Mouse (Mus musculus) small intestine, adult 2 months (tissue): ENCODE data around the gene Jpt2.

Source experiments
- CTCF ChIP-seq: fragments of 200-500 bp; IDR thresholded peaks from 2 replicates; pipeline ENCODE4 v1.5.1; 2012; ENCODE audit warnings: low read depth, mild to moderate bottlenecking, control low read depth, inconsistent platforms, low read length, moderate library complexity, mixed read lengths; ENCODE audit not compliant: insufficient replicate concordance, insufficient read length; ENCODE audit errors: extremely low read depth
- POLR2A ChIP-seq: fragments of 200-500 bp; IDR thresholded peaks from 2 replicates; pipeline ENCODE4 v1.6.1; 2012; ENCODE audit warnings: low read depth, mild to moderate bottlenecking, control low read depth, inconsistent platforms, low read length, moderate library complexity

GRCm38 (mm10) chr17:24894995-24895547, 65.4 kb downstream of the Jpt2 start, which contains the start of the genes Eme2 and Mrps34:
- TF ChIP-seq CTCF (no peak), POLR2A (no peak; the same call in 1 of the 2 replicates)
